Mouse (Mus musculus) layer of hippocampus, adult 9-11 months (tissue): ENCODE data around the gene Tshr.

Source experiments
- DNase-seq: peaks from one replicate; pipeline ENCODE4 v3.0.0; 2022

Gene Tshr

DNA sequence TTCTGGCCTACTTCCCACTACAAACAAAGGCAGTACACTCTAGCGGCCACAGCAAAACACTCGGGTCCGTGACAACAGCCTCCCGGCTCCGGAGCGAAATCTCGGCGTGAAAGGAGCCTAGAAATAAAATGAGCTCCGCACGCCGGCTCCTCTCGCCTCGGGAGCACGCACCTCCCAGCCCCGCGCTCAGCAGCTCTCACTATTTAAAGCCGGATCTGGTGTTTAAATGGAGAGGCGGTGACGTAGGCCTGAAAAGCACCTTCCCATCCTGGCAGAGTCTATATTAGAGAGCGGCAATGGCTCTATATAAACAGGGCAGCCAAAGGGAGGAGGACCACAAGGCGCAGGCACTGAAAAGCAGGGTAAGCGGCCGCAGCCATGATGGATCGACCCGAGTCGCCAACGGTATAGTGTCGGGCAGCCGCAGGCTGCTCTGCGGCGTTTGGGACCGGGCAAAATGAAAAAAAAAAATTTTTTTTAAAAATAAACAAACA is 203.9 kb downstream of the Tshr start:
- DNase-seq: peak; percentile 94

DNA sequence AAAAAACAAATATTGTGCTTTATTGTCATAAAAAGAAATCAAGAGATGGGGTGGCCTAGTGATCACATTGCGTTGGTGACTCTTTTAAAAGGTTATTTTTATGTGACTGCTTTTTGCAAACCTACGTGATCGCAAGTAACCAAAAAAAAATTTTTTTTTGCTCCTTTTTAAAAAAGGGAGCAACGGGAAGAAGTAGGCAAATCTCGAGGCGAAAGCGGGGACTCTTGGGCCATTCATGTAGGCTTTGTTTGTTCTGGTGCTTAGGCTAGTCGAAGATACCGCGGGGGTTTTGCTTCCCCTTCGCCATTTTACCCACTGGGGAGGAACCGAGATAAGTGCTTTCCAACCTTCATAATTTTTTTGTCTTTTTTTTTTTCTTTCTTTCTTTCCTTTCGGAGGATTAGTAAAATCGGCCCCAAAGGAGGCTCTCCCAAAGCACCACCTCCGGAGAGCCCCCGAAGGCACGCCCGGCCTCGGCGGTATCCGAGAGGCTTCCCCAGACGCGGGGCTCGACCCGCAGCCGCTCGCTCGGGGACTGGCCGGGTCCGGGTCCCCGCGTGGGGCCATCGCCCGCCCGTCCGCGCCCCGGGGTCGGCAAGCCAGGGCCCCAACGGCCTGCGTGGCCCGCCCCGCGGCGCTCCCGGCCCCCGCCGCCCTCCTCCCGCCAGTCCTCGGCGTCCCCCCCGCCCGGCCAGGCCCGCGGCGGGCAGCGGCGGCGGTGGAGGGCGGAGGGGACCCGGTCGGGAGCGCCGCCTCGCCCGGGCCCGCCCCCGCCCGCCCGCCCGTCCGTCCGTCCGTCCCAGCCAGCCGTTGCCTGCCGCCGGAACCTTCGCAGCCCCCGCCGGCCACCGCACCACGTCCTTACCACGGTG is 204.5 kb downstream of the Tshr start:
- peak; percentile 32 for DNase-seq

DNA sequence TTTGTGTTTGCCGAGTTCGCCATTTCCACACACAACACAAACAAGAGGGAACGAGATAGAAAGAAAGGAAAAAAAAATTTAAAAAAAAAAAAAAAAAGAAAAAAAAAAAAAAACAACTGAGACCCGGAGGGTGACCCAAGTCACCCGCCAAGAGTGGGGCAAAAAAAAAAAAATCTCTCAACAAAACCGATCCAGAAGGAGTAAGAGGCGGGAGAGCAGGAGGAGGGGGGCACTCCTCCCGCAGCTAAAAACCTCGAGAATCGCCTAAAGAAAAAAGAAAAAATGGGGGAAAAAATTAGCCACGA is 205.1 kb downstream of the Tshr start:
- DNase-seq: no peak

DNA sequence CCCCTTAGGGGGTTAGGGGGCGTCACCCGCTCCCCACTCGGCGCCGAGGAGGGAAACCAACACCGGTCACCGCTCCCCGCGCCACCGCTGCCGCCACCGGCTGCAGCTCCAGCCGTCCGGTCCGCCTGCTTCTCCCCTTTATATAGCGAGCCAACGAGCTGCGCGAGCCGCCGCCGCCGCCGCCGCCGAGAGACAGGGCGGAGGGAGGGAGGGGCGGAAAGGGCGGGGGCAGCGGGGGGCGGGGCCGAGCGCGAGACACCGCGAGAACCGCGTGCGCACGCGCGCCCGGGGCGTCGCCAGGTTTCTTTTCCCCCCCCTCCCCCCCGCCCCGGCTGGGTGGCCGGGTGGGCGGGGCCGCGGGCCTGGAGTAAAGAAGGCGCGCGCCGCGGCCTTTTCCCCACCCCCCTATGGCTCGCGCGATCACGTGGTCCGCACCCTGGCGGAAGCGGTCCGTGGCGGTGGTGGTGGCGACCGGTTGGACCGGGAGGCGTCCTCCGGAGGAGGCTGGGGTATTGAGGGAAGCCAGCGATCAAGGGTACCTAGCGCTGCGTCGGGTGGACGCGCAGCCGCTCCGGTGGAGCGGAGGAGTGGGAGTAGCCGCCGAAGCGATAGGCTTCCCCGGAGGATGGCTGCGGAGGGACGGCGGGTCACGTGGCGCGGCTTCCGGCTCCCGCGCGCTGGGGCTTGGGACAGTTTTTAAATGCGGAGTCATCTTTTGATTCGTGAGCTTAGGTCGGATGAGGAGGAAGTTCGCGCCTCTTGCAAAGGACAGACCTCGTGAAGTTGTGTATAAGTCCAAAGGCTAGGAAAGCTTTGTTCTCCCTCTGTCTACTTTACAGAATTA is 205.7 kb downstream of the Tshr start, which contains the start of gene Gtf2a1:
Gene Gtf2a1 (minus strand): TSS at position 641 of the 844 bp plus-strand sequence.
- DNase-seq: peak; percentile 93

DNA sequence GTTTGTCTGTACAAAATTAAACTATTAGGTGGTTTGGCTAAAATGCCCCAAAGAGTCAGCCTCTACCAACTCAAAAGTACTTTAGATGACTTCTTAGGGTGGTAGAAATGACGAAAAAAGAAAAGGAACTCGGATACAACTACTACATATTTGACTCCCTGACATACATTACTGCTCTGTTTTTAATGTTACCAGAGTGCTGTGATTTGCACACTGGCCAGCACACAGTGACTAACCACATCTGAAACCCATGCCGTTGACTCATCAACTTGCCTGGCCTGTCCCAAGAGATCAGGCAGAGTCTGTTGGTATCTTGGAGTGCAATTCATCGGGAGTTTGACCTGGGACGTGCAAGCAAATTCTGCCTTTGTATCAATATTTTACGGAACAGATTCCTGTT is 206.4 kb downstream of the Tshr start:
- DNase-seq: no peak

DNA sequence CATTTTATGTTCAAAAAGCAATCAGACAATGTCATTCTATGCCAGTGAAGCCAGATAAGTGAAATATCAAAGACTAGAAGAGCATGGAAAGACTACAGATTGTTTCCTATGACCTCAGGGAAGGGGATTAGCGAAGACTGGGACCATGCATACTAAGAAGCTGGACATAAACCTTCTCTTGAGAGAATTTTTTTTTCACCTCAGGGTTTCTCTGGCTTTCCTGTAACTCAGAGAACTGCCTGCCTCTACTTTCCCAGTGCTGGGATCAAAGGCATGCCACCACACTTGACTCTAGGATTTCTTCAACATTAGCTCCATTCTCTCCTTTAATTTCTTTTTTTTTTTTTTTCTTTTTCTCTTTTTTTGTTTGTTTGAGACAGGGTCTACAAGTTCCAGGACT is 206.8 kb downstream of the Tshr start:
- DNase-seq: no peak

DNA sequence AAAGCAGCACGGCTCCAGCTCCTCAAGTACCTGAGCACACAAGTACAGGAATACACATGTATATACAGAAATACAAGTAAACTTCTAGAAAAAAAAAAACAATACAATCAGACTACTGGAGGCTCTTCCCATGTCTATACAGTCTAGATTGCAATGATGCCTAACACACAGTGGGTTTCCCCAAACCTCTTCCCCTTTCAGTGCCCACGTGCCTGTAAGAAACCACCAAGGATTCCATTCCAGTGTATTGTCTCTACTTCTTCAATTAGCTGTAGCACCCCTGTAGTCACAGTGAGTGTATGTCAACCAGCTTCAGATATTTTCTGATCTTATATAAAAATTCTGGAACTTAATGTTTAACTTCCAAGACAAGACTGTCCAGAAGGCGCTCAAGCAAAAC is 207.8 kb downstream of the Tshr start:
- DNase-seq: no peak
